Mouse (Mus musculus) Patski (cell line): ENCODE measurements around the gene Gm17660. TPM values are rescaled to one million over a fixed set of nuclear protein-coding genes. Genes with fewer than 3 reads are reported as not detected.

Experiments used
- ATAC-seq: fragments of 100-300 bp; one replicate; pipeline ENCODE4 v1.8.0; 2021
- CTCF ChIA-PET: fragments of 350-600 bp; sonication (Branson Sonifier 250); formaldehyde crosslinking; loops from one replicate; lab custom pipeline; 2022; ENCODE audit warnings: inconsistent platforms; lab: Charles Lee
- POLR2A ChIA-PET: fragments of 350-600 bp; sonication (Branson Sonifier 250); formaldehyde crosslinking; loops from one replicate; lab custom pipeline; 2022; ENCODE audit warnings: antibody characterized with exemption, inconsistent platforms; lab: Charles Lee
- DNase-seq: peaks from one replicate; pipeline ENCODE4 v3.0.0-alpha.2; 2011; ENCODE audit warnings: low read depth, low spot score
- H3K27me3 ChIP-seq: fragments of 371-371 bp; one replicate; pipeline ENCODE4 v1.5.1; 2021
- CTCF ChIP-seq: fragments of 100-300 bp; IDR thresholded peaks from one replicate; pipeline ENCODE4 v1.5.1; 2021
- in situ Hi-C: fragments of 300-500 bp; cut with MboI; formaldehyde crosslinking; loops from 3 replicates; pipeline ENCODE4 v1.11.1; 2018; ENCODE audit warnings: low pct_unique_long_range_greater_than_20kb, mixed read lengths
- polyA plus RNA-seq: library from polyadenylated mRNA; unstranded; gene quantifications from one replicate; pipeline ENCODE4 v1.2.3, GENCODE M21; 2021

Gm17660 gene
- not detected for polyA plus RNA-seq

DNA sequence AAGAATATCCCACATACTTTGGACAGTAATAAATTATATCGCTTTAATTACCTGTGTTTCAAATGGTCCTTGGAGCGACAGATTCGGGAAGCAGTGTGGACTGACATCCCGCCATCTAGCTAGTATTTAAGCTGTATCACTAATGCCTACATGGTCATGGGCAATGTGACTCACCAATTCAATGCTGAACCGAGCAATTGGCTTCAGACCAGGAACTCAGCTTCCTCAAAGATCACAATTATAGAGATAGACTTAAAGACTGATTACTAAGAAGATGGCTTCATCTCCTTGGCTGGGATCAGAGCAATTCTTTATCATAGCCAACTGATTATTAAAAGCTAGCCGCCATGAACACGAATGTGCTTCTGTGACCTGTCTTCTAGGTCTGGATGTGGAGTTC lies at the start of gene Gm17660:
TSS of gene Gm17660 (minus strand) at position 101 of the 400 bp plus-strand sequence.
- no peak for ATAC-seq
- no peak for TF ChIP-seq CTCF
- peaks cover 28% of the 10 kb centered on the region for H3K27me3 ChIP-seq
- DNase-seq = no peak
- POLR2A ChIA-PET = no interaction called here
- CTCF ChIA-PET = interaction anchor here (1.4 to 2.9 kb wide), 4 partner anchors 9 to 79 kb away, joined by 4 to 9 read pairs (median 6); no protein-coding TSS in a partner anchor
- in situ Hi-C loops = no loop called here

DNA sequence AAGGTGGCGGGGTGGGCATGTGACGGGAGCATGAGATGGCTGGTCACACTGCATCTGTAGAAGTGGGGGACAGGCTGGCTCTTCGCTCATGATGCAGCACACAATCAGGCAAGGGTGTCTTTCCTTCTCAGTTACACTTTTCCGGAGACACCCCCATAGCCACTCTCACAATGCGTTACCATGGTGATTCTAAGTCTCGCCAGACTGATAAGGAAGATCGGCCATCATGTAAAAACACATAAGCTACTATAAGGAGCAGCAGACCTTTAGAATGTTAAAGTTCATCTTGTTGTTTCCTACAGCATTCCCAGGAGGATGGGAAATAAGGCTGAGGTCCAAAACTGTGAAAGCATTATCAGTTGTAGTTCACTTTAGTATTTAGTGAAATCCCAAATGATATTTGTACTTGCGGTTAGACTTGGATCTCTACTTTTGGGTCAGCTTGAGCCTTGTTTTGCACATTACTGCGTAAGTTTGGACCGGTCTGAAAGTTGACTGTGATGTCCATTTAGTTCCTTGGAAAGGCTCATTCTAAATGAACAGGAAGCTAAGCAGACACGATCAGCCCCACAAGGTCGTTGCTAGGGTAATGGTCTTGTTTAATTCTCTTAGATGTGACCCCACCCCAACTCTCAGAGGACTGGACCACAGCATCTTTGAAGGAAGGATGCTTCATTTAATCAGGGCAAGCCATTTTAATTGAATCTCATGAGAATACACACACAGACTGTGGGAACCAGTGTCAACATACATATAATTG lies 49.3 kb upstream of the Gm17660 start:
- CTCF ChIA-PET = no interaction called here
- no peak for DNase-seq
- H3K27me3 ChIP-seq = peaks cover 3% of the 10 kb centered on the region
- ATAC-seq = no peak
- POLR2A ChIA-PET = no interaction called here
- in situ Hi-C loops = no loop called here
- no peak for TF ChIP-seq CTCF

DNA sequence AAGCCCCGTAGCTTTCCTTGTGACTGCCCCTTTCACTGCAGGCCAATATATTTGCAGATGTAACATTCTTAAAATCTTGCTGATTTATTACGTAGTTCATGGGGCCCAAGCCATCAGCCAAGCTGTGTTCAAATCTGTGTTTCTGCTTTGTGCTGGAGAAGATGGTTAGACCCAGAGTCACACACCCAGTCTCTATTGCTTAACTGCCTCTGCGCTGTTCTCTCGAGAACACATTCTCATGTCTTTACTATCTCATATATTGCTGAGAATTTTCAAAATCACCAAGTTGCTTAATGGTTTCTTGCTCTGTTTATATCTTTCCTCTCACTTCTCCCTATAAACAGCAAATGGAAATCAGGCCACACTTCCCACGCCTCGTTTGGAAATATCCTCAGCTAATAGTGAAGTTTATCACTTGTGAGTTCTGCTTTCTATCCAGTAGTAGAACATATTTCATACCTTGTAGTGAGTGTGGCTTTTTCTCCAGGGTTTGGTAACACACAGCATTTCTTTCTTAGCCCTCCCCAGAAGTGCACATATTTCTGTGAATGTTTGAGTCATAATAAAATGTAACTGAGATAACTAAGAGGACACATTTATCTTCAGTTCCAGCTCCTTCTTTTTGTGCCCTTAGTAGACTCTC lies 46.7 kb upstream of the Gm17660 start:
- ChIA-PET CTCF (no interaction called here), POLR2A (no interaction called here)
- ATAC-seq = no peak
- H3K27me3 ChIP-seq = peaks cover 1% of the 10 kb centered on the region
- in situ Hi-C loops = no loop called here
- TF ChIP-seq CTCF = no peak
- no peak for DNase-seq

DNA sequence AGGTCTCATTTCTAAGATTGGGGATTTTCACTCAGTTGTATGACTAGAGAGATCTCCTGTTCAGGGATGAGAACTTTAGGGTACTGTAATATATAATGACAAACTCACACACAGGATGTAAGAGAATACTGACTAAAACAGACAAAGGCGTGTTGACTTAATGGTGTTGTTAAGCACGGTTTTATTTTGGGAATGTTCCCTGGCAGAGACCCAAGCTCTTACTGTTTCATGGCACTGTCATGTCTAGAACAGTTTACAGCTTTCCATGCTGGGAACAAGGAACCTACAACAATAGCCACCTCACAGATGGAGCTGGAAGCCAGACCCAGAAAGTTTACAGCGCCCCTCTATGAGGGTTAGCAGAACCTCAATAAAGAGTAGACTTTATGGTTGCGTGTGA lies 38.5 kb upstream of the Gm17660 start:
- CTCF ChIA-PET = no interaction called here
- H3K27me3 ChIP-seq = peaks cover 3% of the 10 kb centered on the region
- ATAC-seq (no peak), DNase-seq (no peak)
- in situ Hi-C loops = no loop called here
- no peak for TF ChIP-seq CTCF
- POLR2A ChIA-PET = no interaction called here

DNA sequence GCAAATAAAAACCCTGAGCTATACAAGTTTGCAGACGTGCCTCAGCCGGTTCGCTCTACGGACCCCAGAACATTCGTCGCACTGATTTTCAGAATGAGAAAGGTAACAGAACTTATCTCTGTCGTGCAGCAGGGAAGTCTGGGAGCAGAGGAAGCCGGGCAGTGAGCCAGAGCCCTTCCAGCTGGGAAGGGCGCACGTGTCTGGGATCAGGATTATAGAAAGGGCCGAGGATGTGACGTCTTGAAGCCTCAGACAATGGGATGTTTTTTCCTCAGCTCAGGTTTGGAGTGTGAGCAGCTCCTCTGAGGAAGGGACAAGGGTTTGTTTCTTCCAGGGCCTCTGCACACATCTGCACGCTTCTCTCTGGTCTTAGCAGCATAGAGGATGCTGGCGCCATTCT lies 37.7 kb upstream of the Gm17660 start:
- ChIA-PET CTCF (no interaction called here), POLR2A (no interaction called here)
- TF ChIP-seq CTCF = no peak
- no peak for DNase-seq
- peaks cover 3% of the 10 kb centered on the region for H3K27me3 ChIP-seq
- in situ Hi-C loops = no loop called here
- ATAC-seq = no peak

DNA sequence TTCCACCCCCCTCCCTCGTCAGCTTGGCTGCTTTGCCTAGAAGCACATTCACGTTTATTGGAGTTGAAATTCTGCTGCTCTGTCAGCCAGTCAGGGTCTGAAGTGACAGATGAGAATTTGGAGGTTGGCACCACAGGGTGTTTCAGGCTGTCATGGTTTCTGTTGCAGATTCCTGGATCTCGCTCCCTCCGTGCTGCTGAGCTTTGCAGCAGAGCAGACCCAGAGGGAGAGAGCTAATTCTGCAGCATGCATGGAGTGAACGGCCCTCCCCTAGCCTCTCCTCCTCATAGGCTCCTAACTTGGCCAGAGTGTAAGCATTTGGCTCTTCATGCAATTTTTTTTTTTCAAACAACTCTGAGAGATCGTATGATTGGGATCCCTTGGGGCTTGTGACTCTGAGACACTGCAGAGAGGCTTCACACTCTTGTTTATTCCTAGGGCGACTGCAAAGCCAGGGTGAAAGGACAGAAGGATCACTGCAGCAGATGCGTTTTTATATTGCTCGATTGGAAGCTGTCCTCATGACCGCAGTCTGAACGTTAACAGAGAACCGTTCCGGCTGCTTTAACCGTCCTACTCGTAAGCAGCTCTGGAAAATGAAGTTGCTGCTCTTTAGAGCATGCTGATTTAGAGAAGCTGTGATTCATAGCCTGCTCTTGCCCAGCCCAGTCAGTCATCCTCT lies 36.2 kb upstream of the Gm17660 start, which contains the start of gene Sparcl1:
TSS of gene Sparcl1 (minus strand) at position 243 of the 682 bp plus-strand sequence.
- ATAC-seq (peak; percentile 85), DNase-seq (no peak)
- CTCF ChIA-PET = no interaction called here
- peaks cover 3% of the 10 kb centered on the region for H3K27me3 ChIP-seq
- TF ChIP-seq CTCF = no peak
- in situ Hi-C loops = no loop called here
- POLR2A ChIA-PET = no interaction called here

DNA sequence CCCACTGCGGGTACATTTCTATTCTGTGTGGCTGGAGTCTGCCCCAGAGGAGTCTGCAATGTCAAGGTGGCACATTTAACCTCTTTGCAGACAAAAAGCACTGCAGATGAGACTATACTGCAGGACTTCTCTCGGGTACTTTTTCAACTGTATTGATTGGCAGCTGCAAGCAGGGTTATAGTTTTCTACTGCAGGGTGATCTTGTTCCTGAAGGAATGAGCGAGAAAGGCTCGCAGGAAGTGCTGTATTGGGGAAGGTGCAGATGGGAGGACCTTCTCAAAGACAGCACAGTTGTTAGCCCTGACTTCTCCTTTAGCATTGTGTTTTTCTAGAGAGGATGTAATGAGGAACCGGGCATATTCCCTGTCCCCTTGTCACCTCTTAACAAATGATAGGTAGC lies 35.1 kb upstream of the Gm17660 start:
- no peak for DNase-seq
- no peak for TF ChIP-seq CTCF

DNA sequence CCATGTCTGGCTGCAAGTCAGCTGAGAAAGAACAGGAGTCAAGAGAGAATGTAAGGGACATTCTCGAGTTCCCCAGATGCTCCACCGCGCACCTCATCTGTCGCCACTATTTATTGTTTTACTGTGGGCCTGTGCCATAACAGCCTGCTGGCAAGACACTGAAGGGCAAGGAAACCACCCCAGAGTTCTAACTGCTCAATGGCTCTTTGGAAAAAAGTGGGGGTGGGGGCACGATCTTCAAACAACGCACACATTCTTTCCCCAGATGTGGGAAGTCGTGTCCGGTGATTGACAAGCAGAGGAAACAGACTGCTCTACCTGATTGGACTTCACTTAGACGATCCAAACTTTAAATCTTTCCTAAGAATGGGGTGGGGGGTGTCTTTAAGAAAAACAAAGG lies 34.6 kb upstream of the Gm17660 start:
- ChIA-PET CTCF (interaction anchor here (1.2 kb wide), 1 partner anchor 9 kb away, joined by 3 read pairs; no protein-coding TSS in a partner anchor), POLR2A (no interaction called here)
- DNase-seq = no peak
- in situ Hi-C loops = no loop called here
- H3K27me3 ChIP-seq = peaks cover 3% of the 10 kb centered on the region
- no peak for TF ChIP-seq CTCF
- no peak for ATAC-seq

More for the DNA sequence above, 35.1 kb upstream of the Gm17660 start:
- ATAC-seq = no peak
- ChIA-PET POLR2A (no interaction called here), CTCF (no interaction called here)
- in situ Hi-C loops = no loop called here
- peaks cover 3% of the 10 kb centered on the region for H3K27me3 ChIP-seq

DNA sequence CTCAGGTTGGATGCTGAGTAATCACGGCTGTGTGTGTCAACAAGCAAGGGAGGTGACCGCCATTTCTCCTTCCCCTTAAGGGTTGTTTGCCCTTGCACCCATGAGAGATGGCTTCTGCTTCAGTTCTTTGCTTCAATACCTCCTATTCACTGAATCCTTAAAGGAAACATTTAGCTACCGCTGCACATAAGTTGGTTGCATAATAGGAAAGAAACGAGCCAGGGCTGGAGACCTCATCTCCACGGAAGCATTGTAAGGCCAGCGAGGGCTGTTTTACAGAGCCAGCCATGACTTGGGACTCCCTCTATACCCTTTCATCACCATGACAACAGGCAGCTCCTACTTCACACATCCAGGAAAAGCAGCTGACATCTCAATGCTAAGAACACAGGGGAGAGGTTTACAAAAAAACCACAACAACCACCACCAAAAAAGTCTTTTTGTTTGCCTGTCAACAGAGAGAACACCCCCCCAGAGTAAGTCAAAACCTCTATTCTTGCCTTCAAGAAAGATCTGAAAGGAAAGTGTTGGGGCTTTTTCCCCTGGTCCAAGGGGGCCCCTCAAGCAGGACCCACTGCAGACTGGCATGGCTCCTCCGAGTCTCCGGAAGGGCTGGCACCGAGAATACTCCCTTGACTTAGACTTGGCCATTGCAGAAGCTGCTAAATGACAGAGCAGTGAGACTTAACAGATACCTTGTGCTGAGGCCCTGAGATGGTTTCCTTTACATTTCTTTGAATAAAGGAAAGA lies 32.9 kb upstream of the Gm17660 start:
- ChIA-PET CTCF (no interaction called here), POLR2A (no interaction called here)
- no peak for TF ChIP-seq CTCF
- DNase-seq (no peak), ATAC-seq (no peak)
- in situ Hi-C loops = no loop called here
- peaks cover under 1% of the 10 kb centered on the region for H3K27me3 ChIP-seq

DNA sequence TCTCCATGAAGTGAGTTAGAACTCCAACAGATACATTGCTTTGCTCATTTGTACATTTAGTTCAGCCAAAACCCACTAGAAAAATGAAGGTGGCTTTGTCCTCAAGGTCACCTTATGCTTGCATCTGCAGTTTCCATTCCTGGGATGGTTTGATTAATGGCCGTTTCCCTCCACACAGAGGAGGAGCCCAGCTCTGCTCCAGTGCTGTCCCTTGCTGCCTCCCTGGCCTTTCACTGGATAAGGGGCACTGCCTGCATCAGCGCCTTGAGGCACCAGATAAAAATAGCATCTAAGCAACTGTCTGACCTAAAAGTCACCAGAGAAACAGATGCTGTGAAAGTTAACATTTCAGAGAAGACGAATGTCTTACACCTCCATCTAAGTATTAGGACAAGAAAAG lies 32.1 kb upstream of the Gm17660 start:
- CTCF ChIA-PET = no interaction called here
- in situ Hi-C loops = no loop called here
- ATAC-seq (no peak), DNase-seq (no peak)
- POLR2A ChIA-PET = no interaction called here
- no peak for TF ChIP-seq CTCF
- H3K27me3 ChIP-seq = no peaks in the 10 kb centered on the region
